Mouse (Mus musculus) kidney, postnatal 0 days (tissue): ENCODE data around the gene Pih1d3. TPM values are rescaled to one million over a fixed set of nuclear protein-coding genes. Genes with fewer than 3 reads are reported as not detected.

ENCODE experiments used
- ATAC-seq: fragments of 200-750 bp; cut with Nextera tagmentation; replicated peaks from 2 replicates; pipeline ENCODE4 v1.8.0; 2017; ENCODE audit warnings: low read depth, moderate number of reproducible peaks, moderate TSS enrichment, moderate library complexity; ENCODE audit not compliant: low FRiP score
- DNase-seq: peaks from one replicate; pipeline ENCODE4 v3.0.0-alpha.2; 2016; ENCODE audit warnings: low spot score
- H3K27ac ChIP-seq: fragments of 300-500 bp; sonication (generic); 2 replicates; pipeline ENCODE4 v1.5.1; 2014; ENCODE audit warnings: mild to moderate bottlenecking
- H3K27me3 ChIP-seq: fragments of 300-500 bp; sonication (generic); 2 replicates; pipeline ENCODE4 v1.6.1; 2014; ENCODE audit warnings: low read length, mixed read lengths; ENCODE audit not compliant: insufficient read depth
- H3K36me3 ChIP-seq: fragments of 300-500 bp; sonication (generic); 2 replicates; pipeline ENCODE4 v1.6.1; 2014; ENCODE audit warnings: low read length, mixed read lengths; ENCODE audit not compliant: insufficient read depth
- H3K4me1 ChIP-seq: fragments of 300-500 bp; sonication (generic); replicated peaks from 2 replicates; pipeline ENCODE4 v1.6.1; 2014; ENCODE audit warnings: antibody characterized with exemption, low read length, mixed read lengths; ENCODE audit not compliant: insufficient read depth
- H3K4me2 ChIP-seq: fragments of 300-500 bp; sonication (generic); 2 replicates; pipeline ENCODE4 v1.6.1; 2014; ENCODE audit warnings: mild to moderate bottlenecking, low read length, moderate library complexity, mixed read lengths
- H3K4me3 ChIP-seq: fragments of 300-500 bp; sonication (generic); replicated peaks from 2 replicates; pipeline ENCODE4 v1.5.1; 2014; ENCODE audit warnings: low read depth, low read length
- H3K9ac ChIP-seq: fragments of 300-500 bp; sonication (generic); 2 replicates; pipeline ENCODE4 v1.6.1; 2014; ENCODE audit warnings: low read depth, low read length
- H3K9me3 ChIP-seq: fragments of 300-500 bp; sonication (generic); replicated peaks from 2 replicates; pipeline ENCODE4 v1.6.1; 2016; ENCODE audit warnings: low read length, inconsistent platforms, mixed read lengths
- CTCF ChIP-seq: IDR thresholded peaks from 2 replicates; pipeline ENCODE4 v1.5.1; 2016; ENCODE audit warnings: antibody characterized with exemption, low read depth, mild to moderate bottlenecking, moderate library complexity
- WGBS: fragments of 180-500 bp; shearing (Covaris S2); extraction: QIAGEN DNeasy Blood & Tissue Kit; methylation state at CpG from one replicate; pipeline ENCODE4 v1.1.7; 2014; 5-methylcytosine and 5-hydroxymethylcytosine counted together
- polyA plus RNA-seq: library from polyadenylated mRNA; unstranded; fragments of >200 nt; fragmentation: Nextera tagmentation; extraction: Ambion mirVana; gene quantifications from 2 replicates; pipeline ENCODE4 v1.2.1, GENCODE M21; 2015

Gene Pih1d3
- polyA plus RNA-seq, 1 experiment from 2014 or later: not detected

DNA sequence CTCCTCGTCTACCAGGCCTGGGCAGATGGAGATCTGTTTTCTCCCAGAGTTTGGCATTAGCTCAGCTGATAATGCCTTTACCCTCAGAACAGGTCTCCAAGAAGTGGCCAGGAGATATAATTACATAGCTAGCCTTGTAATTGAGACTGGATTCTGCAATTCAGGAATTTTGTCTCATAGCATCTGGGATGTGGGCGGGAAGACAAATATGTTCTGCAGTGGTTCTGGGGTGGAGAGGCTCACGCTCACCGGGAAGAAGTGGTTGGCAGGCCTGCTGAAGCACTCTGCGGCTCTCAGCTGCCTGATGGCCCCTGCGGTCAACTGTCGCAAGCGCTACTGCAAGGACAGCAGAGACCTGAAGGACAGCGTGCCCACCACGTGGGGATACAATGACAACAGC, 18.9 kb upstream of the Pih1d3 start:
- no peak for TF ChIP-seq CTCF
- Histone ChIP-seq H3K9me3 (no peaks in the 10 kb centered on the region), H3K4me2 (no peak overlapping the region), H3K27ac (no peak overlapping the region), H3K4me1 (no peaks in the 10 kb centered on the region), H3K36me3 (no peaks in the 10 kb centered on the region), H3K27me3 (no peaks in the 10 kb centered on the region), H3K9ac (no peak overlapping the region), H3K4me3 (no peak overlapping the region)
- 88% methylated on average over 10 of the region's 10 CpGs for WGBS
- DNase-seq (no peak), ATAC-seq (no peak)

DNA sequence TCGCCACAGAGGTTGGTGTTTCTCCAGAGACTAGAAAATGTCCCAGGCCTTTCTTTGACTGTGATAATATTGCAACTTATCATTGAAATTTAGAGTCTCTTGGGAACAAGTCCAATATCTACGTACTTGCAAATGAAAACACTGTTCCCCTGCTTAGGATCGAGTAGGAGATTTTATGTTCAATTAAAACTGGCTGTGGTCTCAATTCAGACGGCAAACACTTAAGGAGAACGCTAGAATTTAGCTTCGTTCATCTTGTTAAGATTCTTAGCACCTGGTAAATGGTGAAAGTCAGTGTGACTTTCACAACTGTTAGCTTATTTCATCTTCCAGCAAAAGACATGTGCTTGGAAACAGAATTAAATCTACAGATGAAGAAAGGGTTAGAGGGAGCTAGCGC, 17.3 kb upstream of the Pih1d3 start:
- Histone ChIP-seq H3K4me2 (no peak overlapping the region), H3K9me3 (no peaks in the 10 kb centered on the region)
- no peak for TF ChIP-seq CTCF

DNA sequence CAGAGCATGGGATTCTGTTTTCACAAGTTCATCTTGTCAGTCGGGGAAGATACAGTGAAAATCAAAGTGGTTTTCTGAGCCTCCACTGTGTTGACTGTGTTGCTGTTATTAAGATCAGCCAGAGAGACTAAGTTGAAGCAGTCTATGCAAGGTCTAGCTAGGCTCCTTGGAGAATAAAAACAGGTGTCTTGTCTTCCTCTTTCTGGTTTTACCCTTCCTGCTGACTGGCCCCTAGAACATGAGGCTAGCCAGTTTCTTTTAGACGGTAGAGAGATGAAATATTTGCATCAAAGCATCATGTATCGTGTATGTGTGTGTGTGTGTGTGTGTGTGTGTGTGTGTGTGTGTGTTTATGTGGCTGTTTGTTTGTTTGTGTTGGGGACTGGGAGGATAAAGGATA, 16.9 kb upstream of the Pih1d3 start:
- no peaks in the 10 kb centered on the region for H3K4me1 ChIP-seq
- no peak overlapping the region for H3K9ac ChIP-seq
- no peaks in the 10 kb centered on the region for H3K27me3 ChIP-seq
- no peaks in the 10 kb centered on the region for H3K36me3 ChIP-seq
- H3K27ac ChIP-seq: no peak overlapping the region
- H3K4me2 ChIP-seq: no peak overlapping the region
- DNase-seq (no peak), ATAC-seq (no peak)
- 74% methylated on average over 3 of the region's 3 CpGs for WGBS
- no peaks in the 10 kb centered on the region for H3K9me3 ChIP-seq
- no peak overlapping the region for H3K4me3 ChIP-seq
- no peak for TF ChIP-seq CTCF

More for the DNA sequence above, 17.3 kb upstream of the Pih1d3 start:
- Histone ChIP-seq H3K4me3 (no peak overlapping the region), H3K36me3 (no peaks in the 10 kb centered on the region), H3K27ac (no peak overlapping the region), H3K27me3 (no peaks in the 10 kb centered on the region), H3K4me1 (no peaks in the 10 kb centered on the region), H3K9ac (no peak overlapping the region)
- DNase-seq (no peak), ATAC-seq (no peak)
- WGBS: 78% methylated on average over 7 of the region's 7 CpGs

DNA sequence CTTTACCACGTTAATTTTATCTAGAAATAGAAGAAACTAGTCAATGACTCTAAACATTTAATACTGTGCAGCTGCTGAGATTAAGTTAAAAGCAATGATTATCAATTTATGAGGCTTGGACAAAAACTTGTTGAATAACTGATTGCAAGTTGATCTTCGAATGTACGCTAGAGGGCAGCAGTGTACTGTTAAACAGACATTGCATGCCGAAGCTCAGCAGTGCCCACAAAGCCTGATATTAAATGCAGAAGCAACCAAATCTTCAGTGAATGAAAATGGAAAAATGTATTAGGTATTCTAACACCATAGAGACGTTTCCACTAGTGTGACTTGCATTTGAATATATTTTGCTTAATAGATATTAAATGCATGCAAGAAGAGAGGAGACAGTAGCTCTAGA, 12.5 kb upstream of the Pih1d3 start:
- under 1% methylated on average over 5 of the region's 5 CpGs for WGBS
- no peaks in the 10 kb centered on the region for H3K27me3 ChIP-seq
- no peak overlapping the region for H3K4me3 ChIP-seq
- TF ChIP-seq CTCF: peak; percentile 88
- no peak overlapping the region for H3K27ac ChIP-seq
- H3K9ac ChIP-seq: no peak overlapping the region
- H3K9me3 ChIP-seq: no peaks in the 10 kb centered on the region
- H3K36me3 ChIP-seq: no peaks in the 10 kb centered on the region
- ATAC-seq: no peak
- H3K4me2 ChIP-seq: no peak overlapping the region
- peak; percentile 86 for DNase-seq
- H3K4me1 ChIP-seq: no peaks in the 10 kb centered on the region

DNA sequence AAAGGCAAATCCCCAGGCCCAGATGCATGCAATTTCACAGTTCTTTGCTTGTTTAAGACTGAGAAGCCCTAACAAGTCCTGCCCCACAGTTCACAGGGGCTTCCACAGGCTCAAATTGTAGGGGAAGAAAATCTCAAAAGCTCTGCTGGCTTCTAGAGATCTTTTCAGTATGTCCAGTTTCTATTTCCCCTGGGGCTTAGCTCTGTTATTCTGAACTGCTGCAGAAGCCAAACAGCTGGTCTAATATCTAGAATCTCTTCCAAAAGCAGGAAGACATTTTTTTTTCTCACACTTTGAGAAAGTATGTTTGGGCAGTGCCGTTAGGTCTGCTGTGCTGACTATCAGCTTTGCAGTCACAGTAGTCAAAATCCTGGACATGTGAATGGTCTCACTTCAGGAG, 7.8 kb upstream of the Pih1d3 start:
- Histone ChIP-seq H3K36me3 (no peaks in the 10 kb centered on the region), H3K4me2 (no peak overlapping the region), H3K4me3 (no peak overlapping the region), H3K9ac (no peak overlapping the region), H3K9me3 (no peaks in the 10 kb centered on the region), H3K4me1 (no peaks in the 10 kb centered on the region), H3K27me3 (no peaks in the 10 kb centered on the region), H3K27ac (no peak overlapping the region)
- no peak for TF ChIP-seq CTCF
- ATAC-seq (no peak), DNase-seq (peak; percentile 66)
- 60% methylated on average over 1 of the region's 1 CpGs for WGBS

DNA sequence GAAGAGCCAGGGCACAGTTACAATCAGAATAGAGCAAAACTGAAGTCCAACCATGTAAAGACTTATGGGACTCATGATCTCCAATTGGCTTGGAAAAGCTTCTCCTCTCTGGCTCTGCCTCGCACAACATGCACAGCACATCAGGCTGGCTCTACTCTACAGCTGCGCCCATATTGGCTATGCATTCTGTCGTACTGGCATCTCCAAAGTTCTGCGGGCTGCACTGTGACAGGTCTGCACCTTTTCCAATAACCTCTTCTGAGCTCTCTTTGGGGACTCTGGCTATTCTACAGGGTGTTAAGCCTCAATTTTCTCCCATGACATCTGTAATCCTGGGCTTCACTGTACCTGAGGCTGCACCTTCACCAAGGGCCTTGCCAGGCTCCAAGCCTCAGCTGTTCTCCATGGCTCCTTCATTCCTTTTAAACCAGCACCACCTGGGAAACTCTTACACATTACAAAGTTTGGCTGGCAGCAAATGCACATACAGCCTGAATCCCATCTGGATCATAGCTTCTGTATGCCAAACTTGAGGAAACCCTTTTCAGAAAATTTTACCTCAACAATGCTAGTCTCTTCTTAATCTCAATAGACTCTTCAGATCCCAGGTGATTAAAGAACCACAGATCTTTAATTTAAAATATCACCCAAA, 1.9 kb upstream of the Pih1d3 start:
- DNase-seq (no peak), ATAC-seq (no peak)
- Histone ChIP-seq H3K9me3 (no peaks in the 10 kb centered on the region), H3K4me1 (no peaks in the 10 kb centered on the region), H3K9ac (no peak overlapping the region), H3K36me3 (no peaks in the 10 kb centered on the region), H3K4me2 (no peak overlapping the region), H3K27ac (no peak overlapping the region), H3K27me3 (no peaks in the 10 kb centered on the region), H3K4me3 (no peak overlapping the region)
- 97% methylated on average over 4 of the region's 4 CpGs for WGBS
- TF ChIP-seq CTCF: no peak
